Mouse (Mus musculus): ENCODE data around the gene Smim4. TPM values are rescaled to one million over a fixed set of nuclear protein-coding genes. Genes with fewer than 3 reads are reported as not detected.

The Smim4 gene
- polyA plus RNA-seq (2014; fragmentation: Nextera tagmentation; extraction: Ambion mirVana), result 64.8 and 77.7 TPM in 2 replicates

DNA sequence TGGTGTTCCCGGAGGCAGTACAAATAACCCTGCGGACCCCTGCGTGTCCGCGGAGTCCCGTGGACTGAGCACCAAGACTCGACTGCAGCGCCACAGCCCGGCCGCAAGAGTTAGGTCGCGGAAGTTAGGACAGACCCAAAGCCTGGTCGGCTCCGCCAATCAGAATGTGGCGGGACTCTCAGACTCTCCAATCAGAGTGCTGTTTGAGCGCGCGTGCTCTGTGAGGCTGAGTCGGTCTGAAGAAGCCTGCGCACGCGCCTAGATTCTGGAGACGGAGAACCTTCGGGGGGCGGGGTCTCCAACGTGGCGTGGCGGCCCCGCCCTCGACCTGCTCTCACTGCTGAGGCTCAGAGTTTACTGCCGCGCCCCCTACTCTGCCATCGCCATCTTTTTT is at the start of gene Smim4:
Gene Smim4 (minus strand): TSS at position 131 of the 394 bp plus-strand sequence.
- Histone ChIP-seq H3K9me3 (ENCODE audit: control insufficient read depth, low read length) (no peaks in the 10 kb centered on the region), H3K36me3 (ENCODE audit: control insufficient read depth, insufficient read depth, low read length) (peaks cover 8% of the 10 kb centered on the region; the same call in 1 of the 2 replicates), H3K9ac (replicated peaks; ENCODE audit: low read length) (peak within 1 kb of the TSS; percentile 72), H3K27me3 (ENCODE audit: control insufficient read depth, insufficient read depth, low read length) (no peaks in the 10 kb centered on the region), H3K4me2 (ENCODE audit: low read length) (peak within 1 kb of the TSS; percentile 72), H3K27ac (replicated peaks; ENCODE audit: low read depth, low read length) (peak within 1 kb of the TSS; percentile 91), H3K4me1 (ENCODE audit: control insufficient read depth, insufficient read depth, low read length) (peaks cover 44% of the 10 kb centered on the region), H3K4me3 (replicated peaks; ENCODE audit: low read depth, low read length) (peak within 1 kb of the TSS; percentile 71)
- WGBS, result under 1% methylated on average over 33 of the region's 33 CpGs
- ATAC-seq (ENCODE audit: low FRiP score, low TSS enrichment) (peak; percentile 94), DNase-seq (peak; percentile 100)

DNA sequence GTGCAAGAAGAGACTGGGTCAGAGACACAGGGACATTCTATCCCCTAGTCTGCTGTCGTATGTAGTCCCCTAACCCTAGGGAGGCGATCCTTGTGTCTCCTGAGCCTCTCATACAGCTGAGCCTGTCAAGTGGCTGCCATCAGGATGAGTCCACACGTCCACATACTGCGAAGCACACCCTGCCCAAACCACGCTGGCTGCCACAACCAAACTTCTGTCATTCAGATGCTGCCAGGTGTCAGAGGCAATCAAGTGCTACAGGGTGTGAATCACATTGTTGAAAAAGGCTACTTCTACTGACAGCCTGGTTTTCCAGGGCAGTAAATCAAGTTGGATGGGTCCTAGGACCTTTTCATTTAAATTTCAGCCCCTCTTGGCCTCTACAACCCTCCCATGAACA is 49.0 kb upstream of the Smim4 start:
- Histone ChIP-seq H3K9me3 (ENCODE audit: control insufficient read depth, low read length) (no peaks in the 10 kb centered on the region), H3K4me3 (replicated peaks; ENCODE audit: low read depth, low read length) (no peak overlapping the region), H3K4me2 (ENCODE audit: low read length) (no peak overlapping the region), H3K4me1 (ENCODE audit: control insufficient read depth, insufficient read depth, low read length) (no peaks in the 10 kb centered on the region), H3K36me3 (ENCODE audit: control insufficient read depth, insufficient read depth, low read length) (peaks cover 97% of the 10 kb centered on the region), H3K27me3 (ENCODE audit: control insufficient read depth, insufficient read depth, low read length) (no peaks in the 10 kb centered on the region), H3K9ac (replicated peaks; ENCODE audit: low read length) (no peak overlapping the region), H3K27ac (replicated peaks; ENCODE audit: low read depth, low read length) (no peak overlapping the region)
- ATAC-seq (ENCODE audit: low FRiP score, low TSS enrichment), result no peak
- WGBS, result 93% methylated on average over 5 of the region's 5 CpGs
- no peak for DNase-seq

DNA sequence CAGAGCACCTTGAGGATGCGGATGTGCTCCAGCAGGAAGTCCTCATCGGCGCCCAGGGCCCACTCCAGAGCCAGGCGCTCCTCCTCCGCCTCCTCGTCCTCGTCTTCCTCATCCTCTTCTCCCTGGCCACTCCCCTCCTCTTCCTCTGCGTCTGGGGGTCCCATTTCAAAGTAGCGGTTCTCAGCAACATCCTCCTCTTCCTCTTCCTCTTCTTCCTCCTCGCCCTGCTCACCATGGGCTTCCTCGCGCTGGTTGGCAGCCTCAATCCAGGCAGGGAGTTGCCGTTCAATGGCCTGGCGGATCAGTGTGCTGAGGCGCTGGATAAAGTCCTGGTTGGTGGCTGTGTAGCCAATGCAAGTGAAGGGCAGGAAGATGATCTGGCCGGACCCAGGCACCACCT is 48.5 kb upstream of the Smim4 start:
- H3K9me3 ChIP-seq (ENCODE audit: control insufficient read depth, low read length), result no peaks in the 10 kb centered on the region
- 93% methylated on average over 16 of the region's 16 CpGs for WGBS

DNA sequence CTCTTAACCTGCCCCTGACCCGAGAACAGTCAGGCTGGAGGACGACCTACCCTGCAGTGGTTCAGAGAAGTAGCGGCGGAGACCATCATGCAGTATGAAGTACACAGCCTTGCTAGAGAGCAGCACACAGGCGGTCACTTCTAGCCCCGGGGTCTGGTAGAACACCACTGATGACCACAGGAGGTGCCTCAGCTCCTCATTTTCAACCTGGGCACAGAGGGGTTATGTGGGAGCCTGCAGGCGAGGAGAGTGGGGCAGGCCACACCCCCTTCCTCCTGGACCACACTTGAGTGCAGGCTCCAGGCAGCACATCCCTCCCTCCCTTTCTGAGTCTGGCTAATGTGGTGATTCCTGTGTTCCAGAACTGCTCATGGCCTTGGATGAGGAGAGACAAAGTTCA is 44.8 kb upstream of the Smim4 start:
- Histone ChIP-seq H3K4me2 (ENCODE audit: low read length) (no peak overlapping the region), H3K27ac (replicated peaks; ENCODE audit: low read depth, low read length) (no peak overlapping the region), H3K36me3 (ENCODE audit: control insufficient read depth, insufficient read depth, low read length) (peaks cover 84% of the 10 kb centered on the region), H3K4me1 (ENCODE audit: control insufficient read depth, insufficient read depth, low read length) (no peaks in the 10 kb centered on the region), H3K27me3 (ENCODE audit: control insufficient read depth, insufficient read depth, low read length) (no peaks in the 10 kb centered on the region), H3K9ac (replicated peaks; ENCODE audit: low read length) (no peak overlapping the region), H3K9me3 (ENCODE audit: control insufficient read depth, low read length) (no peaks in the 10 kb centered on the region), H3K4me3 (replicated peaks; ENCODE audit: low read depth, low read length) (no peak overlapping the region)
- no peak for DNase-seq
- 94% methylated on average over 7 of the region's 7 CpGs for WGBS
- no peak for ATAC-seq (ENCODE audit: low FRiP score, low TSS enrichment)

More for the DNA sequence above, 48.5 kb upstream of the Smim4 start:
- DNase-seq (no peak), ATAC-seq (ENCODE audit: low FRiP score, low TSS enrichment) (no peak)
- Histone ChIP-seq H3K27me3 (ENCODE audit: control insufficient read depth, insufficient read depth, low read length) (no peaks in the 10 kb centered on the region), H3K4me1 (ENCODE audit: control insufficient read depth, insufficient read depth, low read length) (no peaks in the 10 kb centered on the region), H3K4me3 (replicated peaks; ENCODE audit: low read depth, low read length) (no peak overlapping the region), H3K9ac (replicated peaks; ENCODE audit: low read length) (no peak overlapping the region), H3K36me3 (ENCODE audit: control insufficient read depth, insufficient read depth, low read length) (peaks cover 97% of the 10 kb centered on the region), H3K27ac (replicated peaks; ENCODE audit: low read depth, low read length) (no peak overlapping the region), H3K4me2 (ENCODE audit: low read length) (no peak overlapping the region)

DNA sequence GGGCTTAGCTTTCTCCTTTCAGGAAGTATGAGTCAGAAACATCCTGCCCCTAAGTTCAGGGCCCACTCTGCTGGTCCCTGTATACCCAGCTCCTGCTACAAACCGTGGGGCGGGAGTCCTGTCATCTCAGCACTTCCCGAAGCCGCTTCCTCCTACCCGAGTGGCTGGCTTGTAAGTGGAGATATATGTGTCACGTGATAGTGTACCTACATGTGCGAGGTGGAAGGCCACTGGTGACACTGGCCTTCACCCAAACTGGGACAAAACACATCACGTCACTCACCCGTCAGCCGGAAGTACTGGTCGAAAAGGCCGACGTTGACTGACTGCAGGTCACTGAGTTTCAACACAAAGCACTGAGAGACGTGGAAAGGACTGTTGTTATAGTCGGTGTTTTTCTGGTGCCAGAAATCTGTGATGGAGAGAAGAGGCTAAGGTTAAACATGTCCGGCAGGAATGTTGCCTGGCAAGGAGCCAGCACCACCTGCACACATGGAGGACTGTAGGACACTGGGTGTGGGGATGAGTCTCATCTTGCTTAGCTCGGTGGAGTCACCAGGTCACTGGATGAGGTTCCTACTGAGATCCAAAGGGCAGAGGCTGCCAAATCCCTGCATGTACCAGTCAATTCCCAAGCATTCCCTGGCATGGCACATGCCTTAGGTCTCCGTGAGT is 44.2 kb upstream of the Smim4 start:
- no peak overlapping the region for H3K9ac ChIP-seq (replicated peaks; ENCODE audit: low read length)
- no peaks in the 10 kb centered on the region for H3K27me3 ChIP-seq (ENCODE audit: control insufficient read depth, insufficient read depth, low read length)
- H3K4me1 ChIP-seq (ENCODE audit: control insufficient read depth, insufficient read depth, low read length), result no peaks in the 10 kb centered on the region
- no peaks in the 10 kb centered on the region for H3K9me3 ChIP-seq (ENCODE audit: control insufficient read depth, low read length)
- H3K27ac ChIP-seq (replicated peaks; ENCODE audit: low read depth, low read length), result no peak overlapping the region
- no peak overlapping the region for H3K4me3 ChIP-seq (replicated peaks; ENCODE audit: low read depth, low read length)
- no peak for ATAC-seq (ENCODE audit: low FRiP score, low TSS enrichment)
- no peak overlapping the region for H3K4me2 ChIP-seq (ENCODE audit: low read length)
- WGBS, result 91% methylated on average over 18 of the region's 18 CpGs
- no peak for DNase-seq
- peaks cover 81% of the 10 kb centered on the region for H3K36me3 ChIP-seq (ENCODE audit: control insufficient read depth, insufficient read depth, low read length)

DNA sequence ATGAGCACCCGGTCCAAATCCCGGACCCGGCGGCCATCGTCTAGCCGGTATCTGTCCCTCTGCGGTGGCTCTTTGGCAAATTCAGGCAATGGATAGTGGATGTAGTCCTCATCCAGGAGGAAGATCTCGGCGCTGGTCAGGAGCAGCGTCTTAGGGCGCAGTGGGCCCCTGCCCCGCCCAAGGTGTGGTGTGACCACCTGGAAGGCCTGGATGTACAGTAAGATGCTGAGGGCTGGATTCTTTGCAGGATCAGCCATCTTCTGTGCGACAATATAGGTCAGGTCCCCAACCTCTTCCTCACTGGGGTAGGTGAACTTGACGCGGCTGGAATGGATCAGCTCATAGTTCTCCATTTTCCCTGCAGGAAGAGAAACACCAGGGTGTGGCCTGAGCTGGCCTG is 43.1 kb upstream of the Smim4 start:
- DNase-seq, result no peak
- no peak for ATAC-seq (ENCODE audit: low FRiP score, low TSS enrichment)
- no peak overlapping the region for H3K4me2 ChIP-seq (ENCODE audit: low read length)
- H3K9me3 ChIP-seq (ENCODE audit: control insufficient read depth, low read length), result no peaks in the 10 kb centered on the region
- no peak overlapping the region for H3K4me3 ChIP-seq (replicated peaks; ENCODE audit: low read depth, low read length)
- no peaks in the 10 kb centered on the region for H3K4me1 ChIP-seq (ENCODE audit: control insufficient read depth, insufficient read depth, low read length)
- H3K27ac ChIP-seq (replicated peaks; ENCODE audit: low read depth, low read length), result no peak overlapping the region
- 94% methylated on average over 15 of the region's 15 CpGs for WGBS
- no peak overlapping the region for H3K9ac ChIP-seq (replicated peaks; ENCODE audit: low read length)
- H3K36me3 ChIP-seq (ENCODE audit: control insufficient read depth, insufficient read depth, low read length), result peaks cover 70% of the 10 kb centered on the region
- no peaks in the 10 kb centered on the region for H3K27me3 ChIP-seq (ENCODE audit: control insufficient read depth, insufficient read depth, low read length)

DNA sequence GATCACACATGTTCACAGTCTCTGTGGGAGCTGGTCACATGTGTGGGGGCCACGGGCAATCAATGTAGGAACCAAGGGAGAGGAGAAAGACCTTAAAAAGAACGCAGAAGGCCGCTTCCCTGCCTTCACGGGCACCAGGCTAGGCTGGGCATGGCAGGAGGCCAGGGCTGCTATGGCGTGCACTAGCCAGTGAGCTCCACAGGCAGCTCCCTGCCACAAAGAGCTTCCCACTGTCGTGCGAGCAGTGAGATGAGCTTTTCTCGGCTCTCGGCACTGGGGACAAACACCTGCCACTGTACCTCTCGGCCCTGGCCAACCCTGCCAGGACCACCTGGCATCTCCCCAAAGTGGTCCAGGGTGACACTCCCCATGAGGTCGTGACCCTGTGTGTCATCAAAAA is 42.6 kb upstream of the Smim4 start:
- Histone ChIP-seq H3K9me3 (ENCODE audit: control insufficient read depth, low read length) (no peaks in the 10 kb centered on the region), H3K4me2 (ENCODE audit: low read length) (no peak overlapping the region), H3K27me3 (ENCODE audit: control insufficient read depth, insufficient read depth, low read length) (no peaks in the 10 kb centered on the region), H3K9ac (replicated peaks; ENCODE audit: low read length) (no peak overlapping the region), H3K36me3 (ENCODE audit: control insufficient read depth, insufficient read depth, low read length) (peaks cover 65% of the 10 kb centered on the region), H3K4me3 (replicated peaks; ENCODE audit: low read depth, low read length) (no peak overlapping the region), H3K27ac (replicated peaks; ENCODE audit: low read depth, low read length) (no peak overlapping the region), H3K4me1 (ENCODE audit: control insufficient read depth, insufficient read depth, low read length) (no peaks in the 10 kb centered on the region)
- peak; percentile 14 for DNase-seq
- WGBS, result 89% methylated on average over 11 of the region's 11 CpGs
- ATAC-seq (ENCODE audit: low FRiP score, low TSS enrichment), result no peak

DNA sequence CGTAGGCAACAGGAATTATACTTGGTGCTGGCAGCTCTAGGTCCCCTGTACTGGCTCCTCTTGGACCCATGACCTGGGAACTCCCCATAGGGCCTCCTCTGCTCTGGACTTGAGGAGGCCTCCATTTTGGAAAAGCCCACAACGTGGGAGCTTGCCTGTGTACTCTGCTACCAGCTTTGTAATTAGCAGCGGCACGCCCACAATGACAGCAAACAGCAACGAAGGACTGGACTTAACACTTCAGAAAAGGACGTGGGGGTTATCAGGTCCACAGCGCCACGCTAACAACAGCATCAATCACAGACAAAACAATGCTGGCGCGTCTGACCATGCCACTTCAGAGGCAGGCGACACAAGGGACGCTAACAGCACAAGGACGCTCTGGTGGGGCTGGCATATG is 42.2 kb upstream of the Smim4 start:
- 89% methylated on average over 13 of the region's 13 CpGs for WGBS
- ATAC-seq (ENCODE audit: low FRiP score, low TSS enrichment) (no peak), DNase-seq (no peak)
- no peaks in the 10 kb centered on the region for H3K4me1 ChIP-seq (ENCODE audit: control insufficient read depth, insufficient read depth, low read length)
- H3K4me2 ChIP-seq (ENCODE audit: low read length), result no peak overlapping the region
- H3K4me3 ChIP-seq (replicated peaks; ENCODE audit: low read depth, low read length), result no peak overlapping the region
- no peaks in the 10 kb centered on the region for H3K9me3 ChIP-seq (ENCODE audit: control insufficient read depth, low read length)
- no peaks in the 10 kb centered on the region for H3K27me3 ChIP-seq (ENCODE audit: control insufficient read depth, insufficient read depth, low read length)
- H3K36me3 ChIP-seq (ENCODE audit: control insufficient read depth, insufficient read depth, low read length), result peaks cover 61% of the 10 kb centered on the region
- H3K27ac ChIP-seq (replicated peaks; ENCODE audit: low read depth, low read length), result no peak overlapping the region
- H3K9ac ChIP-seq (replicated peaks; ENCODE audit: low read length), result no peak overlapping the region

DNA sequence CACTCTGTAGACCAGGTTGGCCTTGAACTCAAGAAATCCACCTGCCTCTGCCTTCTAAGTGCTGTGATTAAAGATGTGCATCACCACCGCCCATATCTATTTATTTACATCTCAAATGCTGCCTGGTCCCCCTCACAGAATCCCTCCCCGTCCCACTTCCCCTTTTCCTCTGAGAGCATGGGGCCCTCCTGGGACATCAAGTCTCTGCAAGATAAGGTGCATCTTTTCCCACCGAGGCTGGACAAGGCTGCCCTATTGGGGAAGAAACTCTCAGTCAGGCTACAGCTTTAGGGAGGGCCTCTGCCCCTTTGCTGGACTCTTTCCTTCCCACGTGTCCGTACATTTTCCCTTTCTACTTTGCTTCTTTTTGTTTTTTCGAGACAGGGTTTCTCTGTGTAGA is 40.8 kb upstream of the Smim4 start:
- Histone ChIP-seq H3K27me3 (ENCODE audit: control insufficient read depth, insufficient read depth, low read length) (no peaks in the 10 kb centered on the region), H3K4me3 (replicated peaks; ENCODE audit: low read depth, low read length) (no peak overlapping the region), H3K9me3 (ENCODE audit: control insufficient read depth, low read length) (no peaks in the 10 kb centered on the region), H3K36me3 (ENCODE audit: control insufficient read depth, insufficient read depth, low read length) (peaks cover 47% of the 10 kb centered on the region), H3K9ac (replicated peaks; ENCODE audit: low read length) (no peak overlapping the region), H3K27ac (replicated peaks; ENCODE audit: low read depth, low read length) (no peak overlapping the region), H3K4me2 (ENCODE audit: low read length) (no peak overlapping the region), H3K4me1 (ENCODE audit: control insufficient read depth, insufficient read depth, low read length) (no peaks in the 10 kb centered on the region)
- no peak for DNase-seq
- 86% methylated on average over 6 of the region's 6 CpGs for WGBS
- no peak for ATAC-seq (ENCODE audit: low FRiP score, low TSS enrichment)
